Mouse (Mus musculus) Muller cell, postnatal 12 days (primary cell): ENCODE results near the gene Myo1a.

Experiments used
- DNase-seq: peaks from one replicate; pipeline ENCODE4 v3.0.0-alpha.2; 2015; ENCODE audit errors: inconsistent ontology term

Gene Myo1a

DNA sequence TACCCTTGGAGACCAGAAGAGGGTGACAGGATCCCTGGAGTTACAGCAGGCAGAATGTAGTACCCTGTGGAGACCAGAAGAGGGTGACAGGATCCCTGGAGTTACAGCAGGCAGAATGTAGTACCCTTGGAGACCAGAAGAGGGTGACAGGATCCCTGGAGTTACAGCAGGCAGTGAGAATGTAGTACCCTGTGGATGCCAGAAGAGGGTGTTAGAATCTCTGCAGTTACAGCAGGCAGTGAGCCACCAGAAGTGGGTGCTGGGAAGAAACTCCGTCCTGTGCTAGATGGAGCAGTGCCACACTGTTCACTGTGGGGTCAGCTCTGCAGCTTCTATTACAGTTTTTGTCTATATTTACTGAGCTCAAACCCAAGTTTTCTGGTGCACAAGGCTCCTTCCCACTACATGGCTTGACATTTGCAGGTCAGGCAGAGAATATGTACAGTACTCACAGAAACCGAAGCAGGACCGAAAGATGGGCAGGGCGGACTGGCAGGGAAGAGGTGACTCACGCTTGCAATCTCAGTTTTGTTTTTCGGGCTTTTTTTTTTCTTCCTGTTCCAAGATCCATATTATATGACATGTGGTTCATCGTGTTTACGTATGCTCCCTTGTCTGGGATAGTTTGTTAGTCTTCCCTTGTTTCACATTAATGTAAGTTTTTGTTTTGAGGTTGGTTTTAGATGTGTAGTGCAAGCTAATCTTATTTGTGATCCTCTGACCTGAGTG is 30.0 kb upstream of the Myo1a start:
- DNase-seq = peak; percentile 82

DNA sequence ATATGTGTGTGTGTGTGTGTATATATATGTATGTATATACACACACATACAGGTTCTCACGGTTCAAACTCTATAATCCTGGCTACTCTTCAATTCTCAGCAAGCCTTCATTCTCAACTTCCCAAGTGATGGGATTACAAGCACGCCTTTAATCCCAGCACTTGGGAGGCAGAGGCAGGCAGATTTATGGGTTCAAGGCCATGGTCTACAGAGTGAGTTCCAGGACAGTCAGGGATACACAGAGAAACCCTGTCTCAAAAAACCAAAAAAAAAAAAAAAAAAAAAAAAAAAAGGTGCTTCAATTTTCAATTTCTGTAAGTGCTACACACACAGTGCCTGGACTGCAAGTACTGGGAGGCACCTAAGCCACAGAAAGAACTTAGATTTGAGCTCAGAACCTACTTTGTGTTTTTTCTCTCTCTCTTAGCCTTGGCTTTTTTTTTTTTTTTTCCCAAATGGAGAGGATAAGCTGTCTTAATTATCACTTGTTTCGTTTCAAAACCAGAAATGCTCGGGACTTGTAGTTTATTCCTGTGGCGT is 29.0 kb upstream of the Myo1a start:
- no peak for DNase-seq

DNA sequence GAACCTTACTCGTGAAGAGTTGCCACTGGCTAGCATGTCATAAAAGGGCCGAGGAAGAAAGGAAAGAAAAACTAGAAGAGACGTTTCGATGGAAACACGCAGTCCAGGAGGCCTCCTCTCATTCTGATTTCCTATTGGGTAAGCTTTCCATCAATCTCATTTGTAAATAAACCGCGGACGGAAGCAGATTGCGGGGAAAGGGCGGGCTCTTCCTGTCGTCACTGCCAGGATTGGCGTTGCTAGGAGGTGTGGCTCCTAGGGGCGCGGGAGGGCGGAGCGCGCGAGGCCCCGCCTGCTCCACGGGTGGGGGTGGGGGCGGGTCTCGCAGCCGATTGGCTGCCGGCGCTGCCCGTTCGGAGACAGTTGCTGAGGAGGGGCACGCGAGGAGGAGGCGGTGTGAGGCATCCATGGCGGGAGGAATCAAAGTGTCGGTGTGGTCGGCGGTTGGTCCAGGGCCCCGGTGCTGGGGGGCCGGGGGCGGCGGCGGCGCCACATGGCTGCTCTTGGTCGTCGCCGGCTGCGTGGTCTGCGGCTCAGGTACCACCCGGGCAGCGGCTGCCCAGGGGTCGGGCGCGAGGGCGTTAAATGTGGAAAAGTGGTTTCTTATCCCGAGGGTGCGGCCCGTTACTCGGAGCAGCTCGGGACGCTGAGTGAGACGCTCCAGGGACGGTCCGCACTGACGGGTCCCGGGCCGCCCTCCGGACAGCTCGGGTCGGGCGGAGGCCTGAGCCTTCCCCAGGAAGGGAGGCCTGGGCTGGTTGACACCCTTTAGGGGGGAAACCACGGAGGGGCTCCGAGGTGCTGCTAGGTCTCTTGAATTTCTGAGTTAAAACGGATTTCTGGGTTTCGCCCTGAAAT is 28.1 kb upstream of the Myo1a start:
- peak; percentile 99 for DNase-seq

DNA sequence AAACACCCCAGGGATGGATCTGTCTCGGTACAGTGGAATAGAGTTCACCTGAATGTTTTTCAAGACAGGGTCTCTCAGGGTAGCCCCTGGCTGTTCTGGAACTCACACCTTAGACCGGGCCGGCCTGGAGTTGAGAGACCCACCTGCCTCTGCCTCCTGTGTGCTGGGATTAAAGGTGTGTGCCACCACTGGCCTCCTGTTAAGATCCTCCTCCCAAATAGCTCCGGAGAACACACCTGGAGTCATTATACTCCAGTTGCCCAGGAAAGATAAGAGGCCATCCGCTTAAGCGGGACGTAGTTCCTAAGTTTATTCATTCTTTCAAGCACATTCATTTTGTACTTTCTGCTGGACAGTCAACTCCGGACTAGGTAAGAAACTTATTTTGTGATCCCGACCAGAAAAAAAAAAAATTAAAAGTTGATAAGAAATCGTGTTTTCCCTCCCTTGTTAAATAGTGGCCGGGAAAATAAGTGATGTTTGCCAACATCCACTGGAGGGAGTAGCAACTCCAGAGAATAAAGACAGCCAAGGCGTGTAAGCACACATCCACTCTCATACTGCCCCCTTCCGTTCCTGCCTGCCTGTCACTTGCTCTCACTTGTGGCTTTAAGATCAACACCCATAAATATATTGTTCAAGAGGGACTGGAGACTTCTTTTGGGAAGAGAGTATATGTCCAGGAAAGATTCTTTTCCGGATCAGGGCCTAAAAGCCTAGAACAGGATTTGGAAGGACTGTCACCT is 27.2 kb upstream of the Myo1a start:
- peak; percentile 73 for DNase-seq

DNA sequence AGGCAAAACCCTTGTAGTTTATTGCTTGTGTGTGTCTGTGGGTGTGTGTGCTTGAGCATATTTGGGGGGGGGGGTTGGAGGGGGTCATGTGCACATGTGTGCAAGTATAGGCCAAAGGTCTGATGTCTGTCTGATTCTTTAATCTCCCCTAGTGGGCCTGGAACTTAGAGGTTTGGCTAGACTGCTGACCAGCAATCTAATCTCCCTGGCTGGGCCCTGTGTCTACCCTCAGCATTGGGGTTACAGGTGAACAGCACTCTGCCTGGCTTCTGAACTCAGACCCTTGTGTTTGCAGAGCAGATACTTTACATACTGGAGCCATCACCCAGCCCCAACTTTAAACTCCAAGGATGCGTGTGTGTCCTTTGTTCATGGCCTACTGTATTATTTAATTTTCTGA is 25.8 kb upstream of the Myo1a start:
- no peak for DNase-seq

DNA sequence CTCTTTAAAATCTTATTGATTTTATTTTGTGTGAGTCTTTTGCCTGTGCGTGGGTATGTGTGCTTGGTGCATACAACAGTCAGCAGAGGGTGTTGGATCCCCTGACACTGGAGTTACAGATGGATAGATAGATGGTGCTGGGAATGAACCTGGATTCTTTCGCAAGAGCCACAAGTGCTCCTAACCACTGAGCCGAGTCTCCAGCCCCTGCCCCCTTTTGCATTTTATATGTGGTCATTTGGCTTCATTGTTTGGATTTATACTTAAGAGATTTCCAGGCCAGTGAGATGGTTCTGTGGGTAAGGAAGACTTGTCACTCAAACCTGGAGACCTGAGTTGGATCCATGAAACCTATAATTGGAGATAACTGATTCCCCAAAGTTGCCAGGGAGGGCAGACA is 25.1 kb upstream of the Myo1a start:
- no peak for DNase-seq

DNA sequence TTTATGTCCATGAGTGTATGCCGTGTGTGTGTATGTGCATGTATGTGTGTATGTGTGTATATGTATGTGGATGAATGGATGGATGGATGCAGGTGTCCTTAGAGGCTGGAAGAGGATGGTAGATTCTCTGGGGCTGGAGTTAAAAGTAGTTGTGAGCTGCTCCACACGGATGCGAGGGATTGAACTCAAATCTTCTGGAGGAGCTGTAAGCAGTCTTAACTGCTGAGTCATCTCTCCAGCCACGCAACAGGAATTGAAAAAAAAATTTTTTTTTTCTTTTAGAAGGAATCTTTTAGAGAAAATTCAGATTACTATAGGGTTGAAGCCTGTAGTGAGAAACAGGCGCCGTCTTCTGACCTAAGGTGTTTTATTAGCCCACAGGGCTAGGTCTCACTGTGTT is 22.1 kb upstream of the Myo1a start:
- no peak for DNase-seq

DNA sequence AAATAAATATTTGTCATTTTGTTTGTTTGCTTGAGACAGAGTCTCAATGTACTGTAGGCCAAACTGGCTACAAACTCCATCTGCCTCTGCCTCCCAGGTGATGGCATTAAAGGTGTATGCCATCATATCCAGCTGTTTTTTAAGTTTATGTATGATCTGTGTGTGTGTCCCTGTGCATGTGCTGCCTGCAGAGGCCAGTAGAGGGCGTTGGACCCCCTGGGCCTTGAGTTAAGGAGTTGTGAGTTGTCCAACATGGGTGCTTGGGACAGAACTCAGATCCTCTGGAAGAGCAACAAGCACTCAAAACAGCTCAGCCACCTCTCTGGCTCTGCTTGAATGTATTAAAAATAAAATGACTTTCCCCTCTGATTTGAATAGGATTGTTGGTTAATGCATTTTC is 13.9 kb upstream of the Myo1a start:
- DNase-seq = no peak

DNA sequence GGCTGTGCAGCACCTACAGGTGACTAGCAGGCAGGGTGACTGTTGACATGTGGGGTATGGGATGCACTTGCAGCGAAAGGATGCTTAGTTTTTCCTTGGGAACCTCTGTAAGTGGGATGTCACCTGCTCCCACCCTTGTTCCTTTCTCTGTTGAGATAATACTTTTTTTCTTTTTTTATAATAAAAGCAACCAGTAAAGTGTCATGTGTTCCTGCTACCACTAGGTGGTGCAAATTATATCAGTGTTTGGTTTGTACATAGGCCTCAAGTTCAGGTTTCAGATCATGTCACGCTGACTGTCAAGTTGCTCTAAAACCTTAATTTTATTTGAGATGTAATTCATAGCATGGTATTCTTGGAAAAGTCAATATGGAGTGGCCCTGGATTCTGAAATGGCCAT is 10.3 kb upstream of the Myo1a start:
- peak; percentile 15 for DNase-seq

DNA sequence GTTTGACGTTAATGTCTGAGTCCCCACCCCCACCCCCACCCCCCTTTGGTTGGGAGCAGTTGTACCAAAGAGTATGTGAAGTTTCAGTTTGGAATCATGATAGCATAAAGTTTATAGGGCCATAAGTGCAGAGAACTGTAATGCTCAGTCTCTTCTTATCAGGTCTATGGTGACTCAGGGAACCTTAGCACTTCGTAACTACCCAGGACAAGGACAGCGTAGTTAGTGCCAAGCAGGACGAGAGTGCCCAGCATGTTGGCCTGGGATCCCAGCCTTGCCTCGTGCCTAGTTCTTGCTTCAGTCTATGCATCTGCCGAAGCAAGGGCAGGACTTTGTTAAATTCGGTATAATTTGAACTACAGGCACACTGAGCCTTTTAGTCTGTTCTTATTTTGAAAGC is 9.2 kb upstream of the Myo1a start:
- DNase-seq = no peak

DNA sequence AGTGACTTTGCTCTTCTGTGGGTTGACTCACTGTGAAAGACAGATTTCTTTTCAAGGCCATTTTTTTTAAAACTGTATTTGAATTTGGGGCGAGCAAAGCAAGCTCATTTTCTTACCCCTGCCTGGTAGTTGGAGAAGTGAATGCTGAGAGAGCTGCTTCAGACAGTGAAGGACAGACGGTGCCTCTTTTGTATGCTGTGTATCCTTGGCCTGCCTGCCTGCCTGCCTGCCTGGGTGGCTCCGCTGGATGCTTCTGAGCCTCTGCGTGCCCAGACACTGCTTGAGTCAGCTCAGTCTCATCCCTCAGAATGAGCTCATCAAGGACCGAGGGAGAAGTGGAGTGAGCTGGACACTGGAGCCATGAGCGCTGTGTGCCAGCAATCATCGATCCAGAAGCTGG is 6.0 kb upstream of the Myo1a start:
- DNase-seq = no peak

DNA sequence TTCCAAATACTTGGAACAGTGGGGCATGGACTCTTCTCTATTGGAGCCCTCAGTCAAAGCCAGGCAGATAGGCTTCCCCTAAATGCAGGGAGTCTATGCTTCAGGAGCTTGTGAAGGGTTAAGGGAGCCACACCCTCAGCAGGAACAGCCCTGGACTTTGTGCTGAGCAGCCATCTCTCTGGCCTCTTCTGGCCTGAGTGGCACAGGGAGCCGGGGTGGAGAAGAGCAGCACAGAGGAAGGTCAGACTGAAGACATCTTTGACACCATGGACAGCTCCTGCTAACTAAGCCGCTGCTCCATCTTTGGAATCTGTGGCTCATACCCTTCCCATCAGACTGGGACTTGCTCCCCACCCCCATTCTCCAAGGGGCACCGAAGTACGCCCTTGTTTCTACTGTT is 1.7 kb upstream of the Myo1a start:
- DNase-seq = no peak

DNA sequence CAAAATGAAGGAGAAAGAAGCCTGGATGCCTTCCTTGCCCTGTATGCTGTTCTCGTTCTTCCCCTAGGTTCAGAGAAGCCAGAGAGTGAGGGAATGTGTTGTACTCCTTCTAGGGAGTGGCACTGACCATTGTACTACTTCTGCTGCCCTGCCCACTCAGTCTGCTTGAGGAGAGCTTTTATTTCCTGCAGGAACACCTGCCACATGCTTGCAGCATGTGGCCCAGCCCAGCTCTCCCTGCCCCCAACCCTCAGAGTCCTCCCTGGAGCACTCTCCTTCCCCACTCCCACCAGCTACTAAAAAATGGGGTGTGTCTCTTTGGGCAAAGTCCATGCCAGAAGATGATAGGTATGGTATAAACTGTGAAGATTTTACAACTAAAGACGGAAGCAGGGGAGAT is 677 bp upstream of the Myo1a start:
- DNase-seq = no peak

DNA sequence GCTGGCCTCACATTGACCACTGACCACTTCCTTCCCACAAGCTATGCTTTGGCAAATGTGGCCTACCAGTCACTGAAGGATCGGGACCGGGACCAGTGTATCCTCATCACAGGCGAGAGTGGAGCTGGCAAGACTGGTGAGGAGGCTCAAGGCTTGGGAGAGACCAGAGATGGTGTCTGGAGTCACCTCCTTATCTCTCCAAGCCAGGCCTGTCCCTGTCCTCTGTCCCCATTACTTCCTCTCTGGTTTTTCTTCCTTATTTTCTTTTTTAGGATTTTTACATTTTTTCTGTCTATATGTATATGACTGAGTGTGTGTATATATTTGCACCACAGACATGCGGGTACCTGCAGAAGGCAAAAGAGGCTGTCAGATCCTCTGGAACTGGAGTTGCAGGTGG is 813 bp downstream of the Myo1a start:
- DNase-seq = no peak

DNA sequence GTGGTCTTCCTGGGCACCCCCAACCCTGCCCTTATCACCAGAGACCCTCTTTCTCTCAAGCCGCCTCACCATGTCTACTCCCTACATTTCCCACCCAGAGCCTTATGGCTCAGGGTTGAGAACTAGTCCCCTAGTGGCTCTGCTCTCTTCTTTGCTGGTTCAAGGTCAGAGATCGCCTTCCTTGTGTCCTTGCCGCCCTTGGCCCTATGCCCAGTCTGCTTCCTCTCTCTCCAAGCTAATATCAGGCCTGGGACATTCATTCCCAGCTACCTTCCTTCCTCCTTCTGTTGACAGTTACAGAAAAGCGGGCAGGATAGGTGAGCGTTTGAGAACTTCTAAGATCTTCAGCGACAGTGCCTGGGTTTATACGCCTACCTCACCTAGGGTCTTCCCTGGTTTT is 2.8 kb downstream of the Myo1a start:
- DNase-seq = no peak

DNA sequence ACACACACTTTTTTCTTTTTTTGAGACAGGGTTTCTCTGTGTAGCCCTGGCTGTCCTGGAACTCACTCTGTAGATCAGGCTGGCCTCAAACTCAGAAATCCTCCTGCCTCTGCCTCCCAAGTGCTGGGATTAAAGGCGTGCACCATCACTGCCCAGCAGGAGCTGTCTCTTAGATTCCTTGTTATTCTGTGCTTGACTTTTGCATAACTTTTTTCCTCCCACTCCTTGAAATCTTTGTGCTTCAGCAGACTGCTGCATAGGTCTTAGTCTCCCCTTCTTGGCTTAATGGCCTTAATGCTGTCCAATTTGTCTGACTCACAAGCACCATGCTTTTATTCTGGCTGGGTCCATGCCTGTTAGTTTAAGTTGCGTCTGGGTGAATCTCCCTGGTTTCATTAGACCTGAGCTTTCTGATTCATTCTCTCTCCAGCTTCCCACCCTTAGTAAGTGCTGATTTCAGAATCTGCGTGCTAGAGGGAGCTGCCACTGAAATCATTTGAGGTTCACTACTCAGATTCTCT is 3.9 kb downstream of the Myo1a start:
- no peak for DNase-seq

DNA sequence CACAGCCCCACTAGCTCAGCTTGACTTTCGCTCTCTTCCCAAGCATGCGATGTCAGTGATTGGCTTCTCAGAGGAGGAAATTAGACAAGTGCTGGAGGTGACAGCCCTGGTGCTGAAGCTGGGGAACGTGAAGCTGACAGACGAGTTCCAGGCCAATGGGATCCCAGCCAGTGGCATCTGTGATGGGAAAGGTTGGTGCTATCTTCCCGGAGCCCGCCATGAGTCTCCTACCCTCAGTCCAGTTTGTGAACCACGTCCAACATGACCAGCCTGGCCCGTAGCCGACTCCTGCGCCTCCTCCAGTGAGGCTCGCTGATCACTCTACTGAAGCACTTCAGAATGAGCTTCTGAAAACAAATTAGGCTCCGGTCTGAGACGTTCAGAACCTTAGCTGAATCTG is 5.4 kb downstream of the Myo1a start:
- DNase-seq = no peak

DNA sequence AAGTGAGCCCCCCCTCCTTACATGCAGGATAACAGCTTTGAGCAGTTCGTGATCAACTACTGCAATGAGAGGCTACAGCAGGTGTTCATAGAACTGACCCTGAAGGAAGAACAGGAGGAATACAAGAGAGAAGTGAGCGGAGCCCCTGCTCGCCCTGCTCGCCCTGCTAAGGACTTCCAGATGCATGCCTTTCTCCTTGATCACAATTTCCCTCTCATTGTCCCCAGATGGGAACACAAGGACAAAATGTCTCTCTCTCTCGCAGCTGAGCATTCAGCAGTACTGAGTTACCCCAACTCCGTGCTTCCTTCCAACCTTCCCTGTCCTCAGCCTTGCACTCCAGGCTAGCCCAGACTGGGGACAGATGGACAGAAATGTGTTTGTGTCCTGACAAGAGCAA is 7.8 kb downstream of the Myo1a start:
- DNase-seq = no peak

DNA sequence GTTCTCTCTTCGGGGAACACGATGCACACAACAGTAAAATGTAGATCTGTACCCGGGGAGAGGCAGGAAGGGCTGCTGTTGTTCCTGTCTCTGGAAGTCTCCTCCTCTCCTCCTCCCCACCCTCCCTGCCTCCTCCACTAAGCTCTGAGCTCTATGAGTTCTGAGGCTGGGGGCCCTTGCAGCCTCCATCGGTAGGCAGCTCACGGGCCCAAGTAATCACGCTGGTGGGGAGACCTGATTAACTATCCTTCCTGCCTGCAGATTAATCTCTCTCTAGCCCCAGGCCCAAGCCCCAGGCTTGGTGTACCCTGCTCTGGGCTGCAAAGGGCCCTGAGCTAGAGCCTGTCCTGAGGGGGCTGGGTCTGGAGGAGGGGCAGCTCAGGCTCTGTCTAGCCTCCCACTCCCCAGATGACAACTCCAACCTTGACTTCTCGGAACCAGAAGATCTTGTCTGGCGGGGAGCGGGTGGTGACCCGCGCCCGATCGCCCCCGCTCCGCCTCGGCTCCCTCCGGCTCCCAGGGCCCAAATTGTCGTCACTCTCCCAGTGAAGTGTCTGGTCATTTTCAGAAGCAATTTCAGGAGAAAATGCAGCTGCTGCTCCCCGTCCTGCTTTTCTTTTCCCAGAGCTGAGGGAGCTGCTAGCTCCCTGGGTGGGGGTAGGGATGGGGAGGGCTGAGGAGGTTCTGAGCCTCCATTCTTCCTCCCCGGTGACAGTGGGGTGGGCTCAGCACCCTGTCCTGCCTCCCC is 16.9 kb downstream of the Myo1a start:
- DNase-seq = no peak

DNA sequence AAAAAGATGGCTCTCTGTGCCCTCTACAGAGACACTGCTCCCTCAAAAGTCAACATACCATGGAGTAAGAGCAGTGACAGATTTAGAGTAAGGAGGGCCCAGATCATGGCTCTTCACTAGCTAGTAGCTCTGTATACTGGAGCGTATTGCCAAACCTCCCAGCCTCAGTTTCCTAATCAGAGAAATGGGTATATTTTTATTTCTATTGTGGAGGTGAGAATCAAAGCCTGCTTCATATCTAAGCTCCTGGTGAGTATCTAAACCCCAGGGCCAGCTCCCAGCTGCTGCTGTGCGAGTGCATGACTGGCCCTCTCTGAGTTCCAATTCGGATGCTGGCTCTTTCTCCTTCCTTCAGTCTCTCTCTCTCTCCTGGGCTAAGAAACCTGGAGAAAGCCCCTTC is 19.2 kb downstream of the Myo1a start, which contains the start of gene Tac2:
Gene Tac2, plus strand, starts transcription at position 301 of the 400 bp plus-strand sequence.
- no peak for DNase-seq

DNA sequence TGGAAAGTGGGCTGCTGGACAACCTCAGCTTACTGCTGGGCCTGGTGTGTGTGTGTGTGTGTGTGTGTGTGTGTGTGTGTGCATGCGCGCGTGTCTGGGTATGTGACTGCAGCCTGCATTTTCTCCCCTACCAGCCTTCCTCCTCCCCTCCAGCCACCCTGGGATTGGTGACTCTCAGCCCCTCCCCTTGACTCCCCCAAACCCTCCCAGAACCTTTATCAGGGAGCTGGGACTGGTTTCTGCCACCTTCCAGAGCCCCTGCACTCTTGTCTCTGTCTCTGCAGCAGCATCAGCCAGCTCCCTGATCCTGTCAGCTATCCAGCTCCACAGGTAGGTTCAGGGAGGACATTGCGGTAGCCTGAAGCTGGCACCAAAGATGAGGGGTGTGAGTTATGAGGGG is 20.2 kb downstream of the Myo1a start:
- DNase-seq = no peak
